Mouse (Mus musculus) kidney, postnatal 14 days (tissue): ENCODE results near the gene Scrg1.
"Not testable (repeated sequence)": the region's sequence is repeated elsewhere in the genome, so short reads cannot be mapped to it uniquely, and the experiment has no call there.

Experiments
- DNase-seq: peaks from one replicate; pipeline ENCODE4 v3.0.0; 2022; ENCODE audit warnings: mixed read lengths

The Scrg1 gene

DNA sequence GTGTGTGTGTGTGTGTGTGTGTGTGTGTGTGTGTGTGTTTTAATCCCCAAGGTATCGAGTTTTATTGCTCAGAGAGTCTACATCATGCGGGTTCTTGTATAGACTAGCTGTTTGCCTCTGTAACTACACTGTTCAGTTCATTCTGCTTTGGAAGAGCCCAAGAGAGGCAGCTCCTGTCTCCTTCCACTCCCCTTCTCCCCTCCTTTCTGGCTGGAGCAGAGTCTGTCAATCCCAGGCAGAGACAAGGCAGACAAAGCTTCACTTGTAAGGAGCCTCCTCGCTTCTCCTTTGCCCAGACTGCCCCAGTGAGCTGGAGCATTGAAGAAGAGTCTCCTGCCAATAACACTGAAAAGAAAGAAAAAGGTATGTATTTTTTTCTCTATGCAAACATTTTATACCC lies at the start of gene Scrg1:
Scrg1 (plus strand) TSS at position 159 of the 400 bp plus-strand sequence.
- no peak for DNase-seq

DNA sequence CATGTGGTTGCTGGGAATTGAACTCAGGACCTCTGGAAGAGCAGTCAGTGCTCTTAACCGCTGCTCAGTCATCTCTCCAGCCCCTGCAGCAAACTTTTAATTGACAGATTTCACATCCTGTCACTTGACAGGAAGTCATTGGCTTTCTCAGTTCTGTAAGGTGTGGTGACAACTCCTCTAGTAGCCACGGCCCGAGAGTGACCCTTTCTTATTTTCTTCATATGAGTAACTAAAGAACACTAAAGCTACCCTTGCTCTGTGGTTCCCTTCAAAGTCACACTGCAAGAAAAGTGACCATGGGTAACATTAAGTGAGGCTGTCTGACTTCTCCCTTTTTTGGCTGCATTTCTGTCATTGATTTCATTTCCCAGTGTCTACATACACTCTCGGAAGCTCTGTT lies 49.4 kb upstream of the Scrg1 start:
- no peak for DNase-seq

DNA sequence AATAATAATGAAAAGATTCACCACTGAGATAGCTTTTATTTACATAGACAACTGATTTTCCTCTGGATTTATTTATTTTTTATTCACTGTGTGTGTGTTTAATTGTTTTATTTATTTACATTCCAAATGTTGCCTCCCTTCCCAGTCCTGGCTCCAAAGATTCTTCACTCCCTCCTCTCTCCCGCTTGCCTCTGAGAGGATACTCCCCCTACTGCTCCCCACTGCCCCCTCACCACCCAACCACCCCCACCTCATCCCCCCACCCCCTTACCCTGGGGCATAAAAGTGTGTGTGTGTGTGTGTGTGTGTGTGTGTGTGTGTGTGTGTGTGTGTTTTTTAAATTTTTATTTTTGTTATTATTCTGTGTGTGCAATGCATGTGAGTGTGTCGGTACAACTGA lies 46.4 kb upstream of the Scrg1 start:
- DNase-seq = no peak

DNA sequence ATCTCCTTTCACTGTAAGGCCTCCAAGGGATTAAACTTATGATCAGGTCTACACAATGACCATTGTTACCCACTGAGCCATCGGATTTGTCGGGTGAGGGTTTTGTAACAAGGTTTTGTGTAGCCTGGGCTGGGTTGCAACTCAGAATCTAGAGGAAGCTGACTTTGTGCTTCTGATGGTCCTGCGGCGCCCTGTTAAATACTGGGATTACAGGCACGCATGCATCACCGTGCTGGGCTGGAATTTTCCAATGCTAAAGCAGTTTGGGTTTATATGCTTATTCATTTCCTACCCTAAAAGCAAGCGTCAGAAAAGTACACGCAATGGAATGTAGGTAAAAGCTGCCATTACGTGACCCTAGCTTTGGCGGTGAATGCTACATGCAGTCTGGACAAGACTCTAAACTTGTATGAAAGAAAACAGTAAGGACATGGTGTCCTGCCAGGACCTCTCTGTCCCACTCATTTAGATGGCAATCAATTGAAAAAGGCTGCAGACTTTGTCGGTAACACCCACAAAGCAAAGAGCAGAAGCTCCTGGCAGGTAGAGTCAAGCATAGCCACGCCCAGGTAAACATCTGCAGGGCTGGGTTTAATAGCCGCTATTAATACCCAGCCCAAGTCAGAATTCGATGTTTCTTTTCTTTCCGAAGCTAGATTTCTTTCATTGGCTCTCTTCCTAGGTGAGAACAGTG lies 45.8 kb upstream of the Scrg1 start:
- DNase-seq = no peak

DNA sequence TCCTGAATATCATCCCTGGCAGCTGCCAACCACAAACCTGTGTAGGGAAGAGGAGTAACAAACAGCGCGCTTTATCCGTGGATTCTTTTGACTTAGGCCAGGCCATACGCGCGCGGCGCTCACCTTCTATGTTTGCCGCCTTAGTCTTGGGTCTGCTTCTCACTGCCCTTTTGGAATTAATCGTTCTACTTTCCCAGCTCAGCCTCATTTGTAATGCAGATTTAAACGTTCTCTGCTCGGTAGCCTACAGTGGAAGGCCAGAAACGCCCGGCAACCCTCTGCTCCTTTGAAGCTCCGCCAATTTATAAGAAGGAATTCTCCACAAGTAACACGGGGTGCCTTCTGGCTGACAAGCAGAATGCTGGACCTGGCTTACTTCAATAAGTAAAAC lies 45.3 kb upstream of the Scrg1 start:
- peak; percentile 38 for DNase-seq

DNA sequence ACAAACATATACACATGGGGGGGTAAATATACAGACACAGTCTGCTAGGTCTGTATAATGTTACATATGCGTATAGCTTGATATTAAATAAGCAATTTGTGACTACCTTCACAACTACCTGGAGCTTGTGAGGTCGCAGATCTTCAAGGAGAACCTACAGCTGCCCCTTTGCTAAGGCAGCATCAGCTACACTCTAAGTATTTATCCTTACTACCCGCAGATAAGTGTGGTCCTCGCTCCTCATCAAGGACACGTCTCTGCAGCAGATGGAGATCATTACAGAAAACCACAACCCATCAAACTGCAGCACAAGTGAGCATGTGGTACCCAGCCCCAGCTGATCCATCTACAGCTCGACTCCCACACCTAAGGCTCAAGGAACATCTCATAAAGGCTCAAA lies 44.4 kb upstream of the Scrg1 start:
- no peak for DNase-seq

DNA sequence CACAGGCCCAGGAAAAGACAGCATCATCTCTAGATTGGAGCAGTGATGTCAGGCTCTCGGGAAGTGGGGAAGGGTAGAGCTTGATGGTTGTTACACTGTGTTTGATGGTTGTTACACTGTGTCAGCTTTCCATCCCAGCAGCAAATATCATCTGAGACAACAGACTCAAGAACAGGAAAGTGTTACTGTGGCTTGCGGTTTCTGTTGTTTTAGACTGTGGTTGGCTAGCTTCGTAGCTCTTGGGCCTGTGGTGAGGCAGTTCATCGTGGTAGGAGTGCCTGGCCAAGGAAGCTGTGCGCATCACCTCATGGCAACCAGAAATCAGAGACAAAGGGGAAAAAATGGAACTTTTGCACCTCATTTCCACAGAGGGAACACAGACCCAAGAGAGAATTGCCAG lies 38.9 kb upstream of the Scrg1 start:
- DNase-seq = no peak

DNA sequence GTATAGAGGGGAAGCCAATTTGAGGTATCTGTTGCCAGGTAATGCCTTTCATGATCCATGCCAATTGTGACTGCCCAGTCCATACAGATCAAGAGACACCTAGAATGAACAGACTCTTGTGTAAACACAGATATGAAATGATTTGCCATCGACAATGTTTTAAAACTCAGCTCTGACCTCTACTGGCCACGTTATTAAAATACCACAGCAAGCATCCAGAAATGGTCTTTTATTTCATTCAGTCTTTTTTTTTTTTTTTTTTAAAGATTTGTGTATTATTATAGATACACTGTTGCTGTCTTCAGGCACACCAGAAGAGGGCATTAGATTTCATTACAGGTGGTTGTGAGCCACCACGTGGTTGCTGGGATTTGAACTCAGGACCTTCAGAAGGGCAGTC lies 29.6 kb upstream of the Scrg1 start:
- peak; percentile 37 for DNase-seq

DNA sequence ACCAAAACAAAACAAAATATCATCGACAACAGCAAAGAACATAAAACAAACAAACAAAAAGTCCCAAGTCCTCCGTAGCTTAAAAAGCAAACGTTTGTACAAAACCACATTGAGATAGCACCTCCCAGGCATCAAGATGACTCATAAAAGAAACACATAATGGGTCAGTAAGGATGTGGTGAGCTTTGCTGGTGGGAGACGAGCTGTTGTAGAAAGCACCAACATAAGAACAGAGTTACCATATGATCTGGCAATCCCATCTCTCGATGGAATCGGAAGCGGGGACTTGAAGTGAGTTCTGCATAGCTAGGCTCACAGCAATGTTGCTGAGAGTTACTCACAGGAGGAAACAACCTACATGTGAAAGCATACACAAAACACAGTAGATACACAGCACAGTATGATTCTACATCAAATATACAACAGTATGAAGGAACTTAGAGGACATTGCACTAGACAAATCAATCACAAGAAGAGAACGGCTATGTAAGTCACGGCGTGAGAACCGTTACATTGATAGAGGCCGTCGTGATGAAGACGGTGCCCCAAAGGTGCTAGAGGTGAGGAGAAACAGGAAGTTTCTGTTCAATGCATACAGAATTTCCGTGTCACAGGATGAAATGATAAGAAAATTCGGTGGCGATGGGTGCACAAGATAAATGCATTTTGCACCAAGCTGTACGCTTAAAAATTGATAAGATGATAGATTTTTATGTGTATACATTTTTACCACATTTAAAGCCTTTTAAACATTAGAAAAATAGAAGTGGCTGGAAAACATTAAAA lies 27.9 kb upstream of the Scrg1 start:
- DNase-seq = no peak

DNA sequence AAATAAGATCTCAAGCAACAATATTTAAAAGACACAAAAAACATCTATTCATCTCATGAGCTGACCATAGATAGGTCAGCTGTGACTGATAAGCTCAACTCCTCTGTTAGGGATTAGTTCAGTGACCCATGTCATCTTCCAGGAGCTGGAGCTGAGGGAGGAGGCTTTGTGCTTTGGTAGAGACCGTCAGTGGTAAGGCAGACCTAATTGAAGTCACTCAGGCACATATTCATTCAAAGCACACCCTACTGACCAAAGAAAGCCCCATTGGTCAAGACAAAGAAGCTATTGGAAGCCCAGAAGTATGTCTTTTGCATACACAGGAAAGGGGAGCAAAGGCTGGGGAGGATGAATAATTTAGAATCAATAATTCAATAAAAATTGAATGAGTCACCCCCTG lies 27.2 kb upstream of the Scrg1 start:
- no peak for DNase-seq

DNA sequence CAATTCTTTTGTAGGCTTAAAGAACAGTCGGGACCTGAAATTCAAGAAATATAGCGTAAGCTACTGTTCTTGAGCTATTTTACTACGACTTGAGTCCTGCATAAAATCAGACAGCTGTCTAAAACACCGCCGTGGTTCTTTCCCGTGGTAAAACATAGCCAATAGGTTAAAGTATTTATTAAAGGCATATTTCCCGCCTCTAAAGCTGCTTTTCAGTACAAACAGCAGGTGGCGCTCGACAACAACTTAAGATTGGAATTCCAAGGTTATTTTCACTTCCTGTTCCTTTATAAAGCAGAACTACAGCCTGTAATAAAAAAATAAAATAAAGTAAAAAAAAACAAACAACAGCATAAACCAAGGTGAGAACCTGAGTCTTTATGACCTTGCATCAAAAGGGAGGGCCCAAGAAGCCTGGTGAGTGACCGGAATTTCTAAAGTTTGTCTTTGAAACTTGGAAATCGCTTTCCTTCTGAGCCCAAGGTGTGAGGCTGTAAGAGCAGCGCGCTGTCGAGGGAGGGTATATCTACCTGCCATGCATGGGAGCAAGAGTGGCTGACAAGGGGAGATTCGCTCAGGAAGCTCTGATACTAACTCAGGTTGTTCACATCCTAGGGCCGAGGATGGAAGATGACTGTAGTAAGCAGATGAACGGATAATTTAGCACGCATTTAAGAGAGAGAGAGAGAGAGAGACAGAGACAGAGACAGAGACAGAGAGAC lies 26.4 kb upstream of the Scrg1 start:
- peak; percentile 73 for DNase-seq

DNA sequence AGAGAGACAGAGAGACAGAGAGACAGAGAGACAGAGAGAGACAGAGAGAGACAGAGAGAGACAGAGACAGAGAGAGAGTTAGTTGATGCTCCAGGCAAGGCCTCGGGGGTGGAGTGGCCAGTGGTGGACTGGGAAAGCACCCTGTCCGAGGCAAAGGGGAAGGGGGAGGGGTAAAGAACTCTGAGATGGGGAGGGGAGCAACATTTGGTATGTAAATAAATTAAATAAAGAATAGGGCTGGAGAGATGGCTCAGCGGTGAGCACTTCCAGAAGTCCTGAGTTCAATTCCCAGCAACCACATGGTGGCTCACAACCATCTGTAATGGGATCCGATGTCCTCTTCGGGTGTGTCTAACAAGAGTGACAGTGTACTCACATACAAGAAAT lies 25.8 kb upstream of the Scrg1 start:
- not testable (repeated sequence) for DNase-seq

DNA sequence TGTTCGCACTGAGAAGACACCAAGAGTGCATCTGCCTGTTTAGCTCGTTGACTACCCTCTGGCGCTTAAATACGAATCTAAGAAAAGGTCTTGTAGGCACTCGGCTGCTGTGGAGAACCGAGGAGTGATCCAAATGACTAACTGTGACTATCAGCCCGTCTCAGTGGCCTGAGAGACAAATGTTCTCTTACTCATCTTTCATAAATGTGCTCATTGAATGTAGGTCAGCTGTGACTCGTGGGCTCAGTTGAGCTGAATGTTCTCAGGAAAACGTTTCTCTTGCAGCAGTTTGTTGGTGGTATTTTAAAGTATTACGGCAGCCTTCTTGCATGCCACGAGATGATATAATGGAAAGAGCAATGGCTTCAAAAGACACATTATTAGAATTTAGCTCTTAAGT lies 24.8 kb upstream of the Scrg1 start:
- no peak for DNase-seq

DNA sequence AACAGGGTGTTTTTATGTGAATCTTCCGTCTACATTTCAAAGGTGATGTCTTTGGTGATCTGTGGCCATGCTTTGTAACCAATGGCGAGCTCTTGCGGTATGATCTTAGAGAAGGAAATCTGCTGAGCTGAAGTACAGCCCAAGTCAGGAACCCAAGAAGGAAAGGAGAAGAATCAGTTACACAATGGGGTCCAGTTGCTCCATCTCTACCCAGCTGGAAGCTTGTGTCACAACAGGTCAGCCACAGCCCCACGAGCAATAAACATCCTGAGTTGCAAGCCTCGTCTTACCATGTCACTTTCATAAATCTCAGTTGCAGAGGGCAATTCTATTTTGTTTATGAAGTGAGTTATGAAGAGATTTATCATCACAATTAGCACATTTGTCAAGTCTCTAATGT lies 22.9 kb upstream of the Scrg1 start:
- no peak for DNase-seq

DNA sequence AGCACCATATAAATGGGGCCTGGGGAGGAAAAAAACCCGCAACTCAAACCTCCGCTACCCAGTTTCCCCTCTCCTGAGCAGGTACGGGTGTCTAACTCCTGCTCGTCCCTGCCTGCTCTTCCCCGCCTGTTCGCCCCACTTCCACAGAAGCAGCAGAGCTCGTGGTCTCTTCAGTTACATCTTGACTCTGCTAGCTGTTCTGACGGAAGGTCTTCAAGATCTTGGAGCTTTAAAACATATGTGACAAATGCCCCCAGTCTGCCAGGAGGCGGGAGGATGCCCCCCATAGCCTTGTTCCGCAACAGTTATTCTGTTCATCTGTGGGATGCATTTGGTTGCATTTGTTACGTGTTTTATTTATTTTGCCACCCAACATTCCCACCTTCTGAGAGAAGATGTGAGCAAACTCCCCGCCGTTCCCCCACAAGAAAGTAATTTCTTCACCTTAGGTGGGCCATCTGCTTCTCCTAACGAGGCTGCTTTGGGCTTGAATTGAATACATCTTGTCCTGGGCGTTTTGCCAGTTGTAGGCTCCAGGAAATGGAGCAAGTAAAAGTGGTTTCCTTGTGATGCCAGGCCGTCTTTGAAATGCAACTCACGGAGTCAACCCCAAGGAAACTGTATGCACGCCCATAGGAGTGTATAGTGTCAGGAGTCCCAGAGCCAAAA lies 19.8 kb upstream of the Scrg1 start:
- DNase-seq = peak; percentile 51

DNA sequence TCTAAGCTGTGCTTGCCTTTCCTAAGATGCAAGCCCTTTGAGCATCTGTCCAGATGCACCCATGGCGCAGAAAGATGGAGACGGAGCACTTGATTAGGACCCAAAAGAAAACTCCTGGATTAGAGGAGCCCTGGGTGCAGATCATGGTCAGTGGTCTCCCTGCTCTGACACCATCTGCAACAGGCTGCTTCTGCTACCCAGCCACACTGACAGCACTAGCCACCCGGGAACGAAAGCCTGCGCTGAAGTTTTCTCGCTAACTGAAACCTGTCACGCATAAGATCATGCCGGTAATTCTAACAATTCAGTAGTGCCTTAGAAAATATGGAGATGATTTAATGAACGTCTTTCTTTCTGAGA lies 19.3 kb upstream of the Scrg1 start:
- no peak for DNase-seq

DNA sequence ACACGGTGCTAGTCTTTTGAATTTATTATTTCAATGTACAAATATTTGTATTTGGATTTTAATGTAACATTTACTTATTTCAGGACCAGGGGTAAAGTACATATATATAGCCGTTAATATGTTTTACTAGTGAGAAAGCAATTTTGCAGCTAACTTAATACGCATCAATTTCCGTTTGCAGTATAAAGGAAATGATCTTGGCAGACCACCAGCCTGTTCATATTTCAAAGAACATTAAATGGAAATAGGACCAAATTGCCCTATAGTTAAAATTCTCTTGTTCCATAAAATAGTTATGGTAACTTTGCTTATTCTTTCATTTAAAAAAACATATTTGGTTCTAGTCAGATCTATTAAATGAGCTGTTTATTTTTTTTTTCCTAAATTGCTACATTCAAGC lies 14.6 kb upstream of the Scrg1 start:
- DNase-seq = no peak

DNA sequence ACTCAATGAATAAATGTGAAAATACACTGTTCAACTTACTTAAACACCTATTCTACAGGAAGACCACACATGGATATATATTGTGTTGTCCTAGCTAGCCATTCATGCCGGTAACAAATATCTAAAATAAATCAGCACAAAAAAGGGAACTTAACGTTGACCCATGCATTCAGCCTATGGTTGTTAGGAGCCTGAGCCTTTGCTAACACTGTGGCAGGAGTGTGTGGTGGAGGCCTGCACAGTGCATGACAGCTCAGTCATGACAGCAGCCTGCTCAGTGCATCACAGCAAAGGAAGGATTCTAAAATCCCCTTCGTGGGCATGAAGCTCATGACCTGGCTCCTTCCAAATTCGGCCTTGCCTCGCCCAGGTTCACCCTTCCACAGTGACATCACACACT lies 14.2 kb upstream of the Scrg1 start:
- DNase-seq = no peak

DNA sequence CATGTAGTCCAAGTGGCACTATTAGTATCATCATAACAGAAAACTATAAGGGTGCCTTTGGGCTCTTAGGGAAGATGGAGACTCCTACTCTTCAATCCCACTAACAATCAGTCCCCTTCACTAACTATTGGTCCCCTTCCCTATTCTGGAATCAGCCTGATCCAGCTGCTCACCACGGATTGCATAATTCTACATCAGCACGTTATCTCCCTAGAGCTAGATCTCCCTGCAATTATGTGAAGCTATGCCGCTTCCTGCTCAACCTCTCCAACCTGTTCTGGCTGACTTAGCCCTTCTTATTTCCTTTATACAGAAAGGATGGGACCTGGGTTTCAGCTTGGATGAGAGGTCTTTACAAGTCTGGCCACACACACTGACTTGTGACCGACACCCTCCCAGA lies 12.4 kb upstream of the Scrg1 start:
- DNase-seq = no peak

DNA sequence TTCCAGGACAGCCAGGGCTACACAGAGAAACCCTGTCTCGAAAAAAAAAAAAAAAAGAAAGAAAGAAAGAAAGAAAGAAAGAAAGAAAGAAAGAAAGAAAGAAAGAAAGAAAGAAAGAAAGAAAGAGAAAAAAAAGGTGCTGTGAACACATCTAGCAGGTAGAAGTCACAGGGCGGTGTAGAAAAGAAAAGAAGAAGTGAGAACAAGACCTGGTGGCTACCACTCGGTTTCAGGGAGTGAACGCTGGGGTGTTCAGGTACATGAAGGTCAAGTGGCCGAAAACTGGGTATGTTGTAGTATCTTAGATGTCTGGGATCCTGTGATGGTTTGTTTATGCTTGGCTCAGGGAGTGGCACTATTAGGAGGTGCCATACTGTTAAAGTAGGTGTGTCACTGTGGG lies 9.8 kb upstream of the Scrg1 start:
- DNase-seq = not testable (repeated sequence)

DNA sequence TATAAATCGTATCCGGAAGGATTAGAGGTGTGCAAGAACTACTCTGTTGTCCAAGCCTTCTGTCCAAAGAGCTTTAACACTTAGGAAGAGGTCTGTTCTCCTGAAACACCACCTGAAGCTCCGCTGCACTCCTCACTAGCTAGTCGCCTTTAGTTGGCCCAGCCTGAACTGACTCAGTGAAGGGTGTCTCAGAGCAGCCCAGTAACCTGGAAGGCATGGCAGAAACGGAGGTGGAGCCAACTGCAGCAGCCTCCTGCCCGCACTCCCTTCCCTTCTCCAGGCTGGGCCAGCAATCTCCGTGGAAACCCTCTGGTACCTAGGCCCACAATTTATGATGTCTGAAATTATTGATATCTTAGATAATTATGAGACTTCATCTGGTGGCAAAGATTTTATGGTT lies 5.0 kb upstream of the Scrg1 start:
- no peak for DNase-seq

DNA sequence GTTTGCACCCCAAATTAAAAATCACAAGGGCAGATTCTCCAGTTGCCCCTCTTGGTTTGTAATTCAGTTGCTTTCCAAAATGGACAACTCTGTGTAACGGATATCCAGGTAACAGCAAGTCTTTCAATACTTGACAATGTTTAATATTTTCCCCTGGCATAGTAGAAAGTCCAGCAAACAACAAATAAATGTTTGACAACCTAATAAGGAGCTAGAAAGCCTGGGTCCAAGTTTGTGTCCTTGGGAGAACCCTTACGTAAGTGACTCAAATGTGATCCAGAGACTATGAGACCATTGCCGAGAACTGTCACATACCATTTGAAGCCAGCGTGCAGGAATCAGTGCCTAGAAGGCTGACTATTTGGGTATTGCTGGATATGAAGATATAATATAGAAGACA lies 3.8 kb upstream of the Scrg1 start:
- DNase-seq = no peak

DNA sequence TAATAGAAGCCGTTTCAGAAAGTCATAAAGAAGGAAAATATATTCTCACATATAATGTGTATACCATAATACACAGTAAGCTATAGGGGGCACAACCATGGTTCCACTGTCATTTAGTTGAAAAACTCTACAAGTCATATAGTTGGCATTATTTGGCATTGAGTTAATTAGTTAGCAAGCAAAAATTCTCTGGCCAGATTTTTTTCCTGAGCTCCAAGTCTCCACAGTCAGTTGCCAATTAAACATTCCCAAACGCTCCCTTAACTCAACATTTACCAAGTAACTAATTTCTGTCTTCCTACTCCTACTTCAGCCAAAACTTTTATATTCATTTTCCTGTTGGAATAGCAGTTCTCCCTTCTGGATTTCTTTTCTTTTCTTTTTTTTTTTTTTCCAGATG lies 2.4 kb upstream of the Scrg1 start:
- no peak for DNase-seq

DNA sequence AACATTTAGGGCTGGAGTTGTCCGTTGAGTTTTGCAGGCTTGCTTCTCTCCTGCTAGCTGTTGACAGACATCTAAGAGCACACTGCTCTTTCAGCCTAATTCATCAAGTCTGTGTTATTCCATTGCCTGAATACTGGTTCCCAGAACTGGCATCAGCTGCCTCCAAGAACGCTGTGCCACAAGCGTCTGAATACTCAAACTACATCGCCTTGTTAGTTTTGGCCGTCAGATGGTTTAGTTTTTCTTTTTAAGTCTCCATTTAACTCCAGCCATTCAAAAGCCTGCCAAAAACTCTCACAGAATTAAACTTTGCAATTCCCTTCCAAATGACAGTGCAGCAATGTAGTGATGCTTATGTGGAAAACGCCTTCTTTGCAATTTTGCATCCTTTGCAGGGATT lies 1.4 kb downstream of the Scrg1 start:
- DNase-seq = no peak
